Mouse (Mus musculus) testis, adult 2 months (tissue): Measurements from ENCODE around the gene Pim2.
"Not testable (repeated sequence)": the region's sequence is repeated elsewhere in the genome, so short reads cannot be mapped to it uniquely, and the experiment has no call there.

Experiments used
- CTCF ChIP-seq: fragments of 200-500 bp; IDR thresholded peaks from 2 replicates; pipeline ENCODE4 v1.5.1; 2012; ENCODE audit warnings: low read depth, mild to moderate bottlenecking, inconsistent platforms, low read length, moderate library complexity; ENCODE audit not compliant: control insufficient read depth, insufficient read depth, insufficient replicate concordance
- POLR2A ChIP-seq: fragments of 200-500 bp; IDR thresholded peaks from 2 replicates; pipeline ENCODE4 v1.6.1; 2012; ENCODE audit warnings: low read depth, mild to moderate bottlenecking, inconsistent platforms, low read length, moderate library complexity; ENCODE audit not compliant: control insufficient read depth

- TF ChIP-seq CTCF, POLR2A: not testable (repeated sequence)
These were observed 37.6 kb downstream of the Pim2 start for GRCm38 (mm10) chrX:7915669-7916068.
